Mouse (Mus musculus) forebrain, postnatal 0 days (tissue): Measurements from ENCODE around the gene Ccdc121. TPM values are rescaled to one million over a fixed set of nuclear protein-coding genes. Genes with fewer than 3 reads are reported as not detected.

Source experiments
- ATAC-seq: fragments of 200-750 bp; cut with Nextera tagmentation; 2 replicates; pipeline ENCODE4 v1.8.0; 2017; ENCODE audit warnings: mild to moderate bottlenecking, moderate library complexity
- DNase-seq: peaks from one replicate; pipeline ENCODE4 v3.0.0-alpha.2; 2015
- H3K27ac ChIP-seq: fragments of 300-500 bp; sonication (generic); 2 replicates; pipeline ENCODE4 v1.5.1; 2014; ENCODE audit warnings: low read depth, mild to moderate bottlenecking, antibody characterized with exemption, low read length, moderate library complexity, mixed read lengths
- H3K27me3 ChIP-seq: fragments of 300-500 bp; sonication (generic); 2 replicates; pipeline ENCODE4 v1.6.1; 2014; ENCODE audit warnings: mild to moderate bottlenecking, low read length, mixed read lengths; ENCODE audit not compliant: insufficient read depth
- H3K36me3 ChIP-seq: fragments of 300-500 bp; sonication (generic); 2 replicates; pipeline ENCODE4 v1.6.1; 2014; ENCODE audit warnings: mild to moderate bottlenecking, moderate library complexity; ENCODE audit not compliant: insufficient read depth
- H3K4me1 ChIP-seq: fragments of 300-500 bp; sonication (generic); 2 replicates; pipeline ENCODE4 v1.6.1; 2014; ENCODE audit warnings: antibody characterized with exemption; ENCODE audit not compliant: insufficient read depth
- H3K4me2 ChIP-seq: fragments of 300-500 bp; sonication (generic); 2 replicates; pipeline ENCODE4 v1.6.1; 2014; ENCODE audit warnings: low read depth, mild to moderate bottlenecking, moderate library complexity
- H3K4me3 ChIP-seq: fragments of 300-500 bp; sonication (generic); 2 replicates; pipeline ENCODE4 v1.5.1; 2014; ENCODE audit warnings: low read depth, low read length, mixed read lengths
- H3K9ac ChIP-seq: fragments of 300-500 bp; sonication (generic); 2 replicates; pipeline ENCODE4 v1.6.1; 2014; ENCODE audit warnings: mild to moderate bottlenecking
- H3K9me3 ChIP-seq: fragments of 300-500 bp; sonication (generic); 2 replicates; pipeline ENCODE4 v1.6.1; 2016; ENCODE audit warnings: low read length
- CTCF ChIP-seq: sonication (generic); IDR thresholded peaks from 2 replicates; pipeline ENCODE4 v1.5.1; 2016; ENCODE audit warnings: antibody characterized with exemption, control low read depth, low read depth
- WGBS: fragments of 180-500 bp; shearing (Covaris S2); extraction: QIAGEN DNeasy Blood & Tissue Kit; methylation state at CpG from one replicate; pipeline ENCODE4 v1.1.7; 2014; 5-methylcytosine and 5-hydroxymethylcytosine counted together
- polyA plus RNA-seq: library from polyadenylated mRNA; unstranded; fragments of >200 nt; fragmentation: Nextera tagmentation; extraction: Ambion mirVana; gene quantifications from 2 replicates; pipeline ENCODE4 v1.2.1, GENCODE M21; 2015
- total RNA-seq: library from RNA; depleted of rRNA; stranded (reverse); fragments of >200 nt; gene quantifications from 2 replicates; pipeline ENCODE4 v1.2.3, GENCODE M21; 2014

Ccdc121 gene
- total and polyA plus RNA-seq, 2 experiments from 2014 or later: 0.38 to 0.51 TPM

DNA sequence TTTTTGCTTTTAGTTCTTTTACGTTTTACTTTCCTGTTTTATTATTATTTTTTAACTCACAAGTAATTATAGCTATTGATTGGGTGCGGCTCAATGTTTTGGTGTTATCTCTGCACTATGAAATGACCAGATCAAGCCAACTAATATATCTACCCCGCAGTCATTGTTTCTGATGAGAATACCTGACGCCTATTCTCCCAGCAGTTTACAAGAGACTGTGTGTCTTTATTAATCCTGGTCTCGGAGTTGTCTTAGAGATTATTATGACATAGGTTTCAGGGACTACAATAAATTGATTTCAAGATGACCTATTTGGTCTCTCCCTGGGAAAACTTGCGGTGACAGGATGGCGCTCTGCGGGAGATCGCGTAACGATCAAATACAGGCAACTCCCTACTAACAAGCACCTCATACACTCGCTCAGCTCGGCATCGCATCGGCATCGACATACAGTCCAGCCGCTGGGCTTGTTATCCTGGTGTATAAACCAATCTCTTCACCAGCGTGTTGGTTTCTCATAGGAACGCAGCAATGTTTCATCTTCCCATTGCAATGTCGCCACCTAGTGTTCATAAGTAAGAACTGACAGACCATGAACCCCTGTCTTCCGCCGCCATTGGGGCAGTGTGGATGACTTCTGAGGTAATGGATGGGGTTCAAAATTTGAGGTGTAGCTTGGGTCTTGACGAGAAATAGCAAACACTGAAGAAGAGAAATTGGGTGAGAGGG lies 34.0 kb upstream of the Ccdc121 start:
- no peak overlapping the region for H3K9ac ChIP-seq
- 25% methylated on average over 23 of the region's 23 CpGs for WGBS
- H3K4me1 ChIP-seq: no peaks in the 10 kb centered on the region

GRCm38 (mm10) chr1:181543711-181544383 lies 32.6 kb upstream of the Ccdc121 start:
- H3K36me3 ChIP-seq: no peaks in the 10 kb centered on the region
- ATAC-seq (no peak), DNase-seq (no peak)
- peak; percentile 23; the same call in 1 of the 2 replicates for TF ChIP-seq CTCF
- no peaks in the 10 kb centered on the region for H3K9me3 ChIP-seq
- H3K4me1 ChIP-seq: no peaks in the 10 kb centered on the region
- H3K9ac ChIP-seq: no peak overlapping the region
- no peaks in the 10 kb centered on the region for H3K27me3 ChIP-seq
- H3K4me2 ChIP-seq: no peak overlapping the region
- 74% methylated on average over 5 of the region's 5 CpGs for WGBS
- no peak overlapping the region for H3K4me3 ChIP-seq
- no peak overlapping the region for H3K27ac ChIP-seq

More for the DNA sequence above, 34.0 kb upstream of the Ccdc121 start:
- Histone ChIP-seq H3K27me3 (no peaks in the 10 kb centered on the region), H3K4me3 (no peak overlapping the region), H3K36me3 (no peaks in the 10 kb centered on the region), H3K4me2 (peak overlapping the region; percentile 37), H3K9me3 (no peaks in the 10 kb centered on the region), H3K27ac (no peak overlapping the region)
- peak; percentile 99 for TF ChIP-seq CTCF
- ATAC-seq (peak; percentile 92), DNase-seq (peak; percentile 87)

- Histone ChIP-seq H3K27me3 (no peaks in the 10 kb centered on the region), H3K9ac (no peak overlapping the region), H3K4me3 (no peak overlapping the region), H3K4me1 (no peaks in the 10 kb centered on the region), H3K9me3 (no peaks in the 10 kb centered on the region), H3K36me3 (no peaks in the 10 kb centered on the region), H3K27ac (no peak overlapping the region), H3K4me2 (no peak overlapping the region)
- ATAC-seq (no peak), DNase-seq (no peak)
- no peak for TF ChIP-seq CTCF
- WGBS: 60% methylated on average over 22 of the region's 22 CpGs
Measured at GRCm38 (mm10) chr1:181539846-181540769, 28.9 kb upstream of the Ccdc121 start.

DNA sequence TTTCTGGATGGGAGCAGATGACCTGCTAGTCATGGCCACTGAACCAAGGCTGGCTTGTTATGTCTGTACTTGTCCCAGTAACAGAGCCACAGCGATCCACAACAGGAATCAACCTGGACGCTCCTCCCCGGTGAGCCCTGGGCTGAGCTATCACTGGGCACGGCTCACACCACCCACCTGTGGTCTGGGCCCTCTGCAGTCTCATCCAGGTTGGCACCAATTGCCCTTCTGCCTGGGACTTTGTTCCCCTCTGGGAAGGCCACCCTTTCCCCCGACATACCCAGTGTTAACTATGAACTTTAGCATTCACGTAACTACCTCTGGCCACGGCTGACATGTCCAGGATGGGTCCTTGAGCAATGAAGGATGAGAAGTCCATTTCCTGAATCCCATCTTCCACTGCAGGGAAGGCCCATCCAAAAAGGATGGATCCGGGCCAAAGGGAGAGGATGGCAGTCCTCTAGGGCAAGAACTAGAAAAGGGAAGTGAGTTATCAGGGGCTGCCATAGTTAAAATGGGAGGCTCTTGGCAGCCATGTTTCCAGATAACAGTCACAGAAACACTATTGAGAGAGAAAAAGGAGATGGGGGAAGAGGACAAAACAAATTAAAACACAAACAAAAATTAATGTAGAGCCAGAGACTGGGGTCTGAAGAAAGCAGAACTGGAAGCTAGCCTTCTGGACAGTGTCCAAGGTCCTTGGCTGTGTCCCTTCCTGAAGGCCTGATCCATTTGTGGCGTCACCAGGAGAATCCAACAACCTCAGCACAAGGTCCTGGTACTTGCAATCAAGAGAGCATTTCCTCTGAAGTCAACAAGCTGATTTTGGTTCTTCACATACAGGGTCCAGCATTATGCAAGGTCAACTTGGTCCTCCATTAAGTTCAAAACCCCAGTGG lies 26.6 kb upstream of the Ccdc121 start:
- Histone ChIP-seq H3K4me3 (no peak overlapping the region), H3K27ac (no peak overlapping the region), H3K4me1 (no peaks in the 10 kb centered on the region), H3K27me3 (no peaks in the 10 kb centered on the region), H3K9me3 (no peaks in the 10 kb centered on the region), H3K9ac (no peak overlapping the region), H3K4me2 (no peak overlapping the region), H3K36me3 (no peaks in the 10 kb centered on the region)
- DNase-seq: no peak
- ATAC-seq: no peak
- TF ChIP-seq CTCF: no peak
- 93% methylated on average over 9 of the region's 9 CpGs for WGBS

GRCm38 (mm10) chr1:181535165-181535873 lies 24.1 kb upstream of the Ccdc121 start:
- H3K9me3 ChIP-seq: no peaks in the 10 kb centered on the region
- DNase-seq: peak; percentile 30
- no peak overlapping the region for H3K4me2 ChIP-seq
- no peak overlapping the region for H3K4me3 ChIP-seq
- peak; percentile 68 for ATAC-seq
- H3K4me1 ChIP-seq: no peaks in the 10 kb centered on the region
- no peaks in the 10 kb centered on the region for H3K36me3 ChIP-seq
- TF ChIP-seq CTCF: no peak
- 47% methylated on average over 10 of the region's 10 CpGs for WGBS
- H3K27me3 ChIP-seq: no peaks in the 10 kb centered on the region
- no peak overlapping the region for H3K9ac ChIP-seq
- H3K27ac ChIP-seq: no peak overlapping the region
